Mouse (Mus musculus) embryonic facial prominence, embryonic 11.5 days (tissue): ENCODE data around the gene Gm4353. TPM values are rescaled to one million over a fixed set of nuclear protein-coding genes. Genes with fewer than 3 reads are reported as not detected.

Experiments used
- ATAC-seq: fragments of 200-750 bp; cut with Nextera tagmentation; replicated peaks from 2 replicates; pipeline ENCODE4 v1.8.0; 2017; ENCODE audit warnings: low read depth; ENCODE audit not compliant: insufficient number of reproducible peaks, low FRiP score, low TSS enrichment
- DNase-seq: peaks from one replicate; pipeline ENCODE4 v3.0.0-alpha.2; 2015; ENCODE audit warnings: low spot score
- H3K27ac ChIP-seq: fragments of 300-500 bp; sonication (generic); replicated peaks from 2 replicates; pipeline ENCODE4 v1.5.1; 2014; ENCODE audit warnings: mild to moderate bottlenecking, low read depth, low read length, control low read depth
- H3K27me3 ChIP-seq: fragments of 300-500 bp; sonication (generic); 2 replicates; pipeline ENCODE4 v1.6.1; 2014; ENCODE audit warnings: mild to moderate bottlenecking, low read length, moderate library complexity, mixed read lengths; ENCODE audit not compliant: control insufficient read depth, insufficient read depth
- H3K36me3 ChIP-seq: fragments of 300-500 bp; sonication (generic); replicated peaks from 2 replicates; pipeline ENCODE4 v1.6.1; 2014; ENCODE audit warnings: low read depth, mild to moderate bottlenecking, low read length, moderate library complexity, mixed read lengths; ENCODE audit not compliant: control insufficient read depth, insufficient read depth
- H3K4me1 ChIP-seq: fragments of 300-500 bp; sonication (generic); 2 replicates; pipeline ENCODE4 v1.6.1; 2014; ENCODE audit warnings: low read length, mixed read lengths; ENCODE audit not compliant: control insufficient read depth, insufficient read depth
- H3K4me2 ChIP-seq: fragments of 300-500 bp; sonication (generic); 2 replicates; pipeline ENCODE4 v1.6.1; 2014; ENCODE audit warnings: low read depth, mild to moderate bottlenecking, control low read depth, low read length, moderate library complexity
- H3K4me3 ChIP-seq: fragments of 300-500 bp; sonication (generic); 2 replicates; pipeline ENCODE4 v1.5.1; 2014; ENCODE audit warnings: low read depth, low read length, control low read depth
- H3K9ac ChIP-seq: fragments of 300-500 bp; sonication (generic); replicated peaks from 2 replicates; pipeline ENCODE4 v1.6.1; 2014; ENCODE audit warnings: mild to moderate bottlenecking, control low read depth, low read length
- H3K9me3 ChIP-seq: fragments of 300-500 bp; sonication (generic); replicated peaks from 2 replicates; pipeline ENCODE4 v1.6.1; 2016; ENCODE audit warnings: mild to moderate bottlenecking, low read length, inconsistent platforms, mixed read lengths; ENCODE audit not compliant: control insufficient read depth
- WGBS: fragments of 180-500 bp; shearing (Covaris S2); extraction: QIAGEN DNeasy Blood & Tissue Kit; methylation state at CpG from one replicate; pipeline ENCODE4 v1.1.7; 2014; 5-methylcytosine and 5-hydroxymethylcytosine counted together
- polyA plus RNA-seq: library from polyadenylated mRNA; unstranded; fragments of >200 nt; fragmentation: Nextera tagmentation; extraction: Ambion mirVana; gene quantifications from 2 replicates; pipeline ENCODE4 v1.2.1, GENCODE M21; 2014

Gm4353 gene
- polyA plus RNA-seq, 1 experiment from 2014 or later = 1.0 TPM

GRCm38 (mm10) chr7:116039538-116040466, 44.6 kb downstream of the Gm4353 start:
- H3K4me2 ChIP-seq = peak overlapping the region; percentile 97
- no peaks in the 10 kb centered on the region for H3K36me3 ChIP-seq
- peak overlapping the region; percentile 39 for H3K4me3 ChIP-seq
- no peak overlapping the region for H3K27ac ChIP-seq
- H3K9ac ChIP-seq = peak overlapping the region; percentile 56
- DNase-seq = peak; percentile 85
- H3K27me3 ChIP-seq = peaks cover 31% of the 10 kb centered on the region
- WGBS = under 1% methylated on average over 48 of the region's 48 CpGs
- peaks cover 2% of the 10 kb centered on the region for H3K4me1 ChIP-seq
- peak; percentile 75; the same call in 1 of the 2 replicates for ATAC-seq
- H3K9me3 ChIP-seq = no peaks in the 10 kb centered on the region

- DNase-seq = peak; percentile 20
- WGBS = under 1% methylated on average over 11 of the region's 11 CpGs
Observed at GRCm38 (mm10) chr7:116039196-116039537, 45.3 kb downstream of the Gm4353 start, which contains the start of gene 1110004F10Rik. TSS of gene 1110004F10Rik (plus strand) at chr7:116039397.

GRCm38 (mm10) chr7:116038511-116038910, 45.9 kb downstream of the Gm4353 start, which contains the start of gene Sox6:
TSS of gene Sox6 (minus strand) at chr7:116038796.
- peaks cover 2% of the 10 kb centered on the region for H3K4me1 ChIP-seq
- H3K27ac ChIP-seq = no peak within 1 kb of the TSS
- ATAC-seq (no peak), DNase-seq (peak; percentile 44)
- H3K9ac ChIP-seq = peak within 1 kb of the TSS; percentile 56
- H3K9me3 ChIP-seq = no peaks in the 10 kb centered on the region
- H3K4me3 ChIP-seq = peak within 1 kb of the TSS; percentile 39
- no peaks in the 10 kb centered on the region for H3K36me3 ChIP-seq
- peak within 1 kb of the TSS; percentile 97 for H3K4me2 ChIP-seq
- WGBS = under 1% methylated on average over 11 of the region's 11 CpGs
- peaks cover 31% of the 10 kb centered on the region for H3K27me3 ChIP-seq

More at GRCm38 (mm10) chr7:116039196-116039537, 45.3 kb downstream of the Gm4353 start, which contains the start of gene 1110004F10Rik:
- H3K9me3 ChIP-seq = no peaks in the 10 kb centered on the region
- no peak within 1 kb of the TSS for H3K27ac ChIP-seq
- peak within 1 kb of the TSS; percentile 97 for H3K4me2 ChIP-seq
- ATAC-seq = 0 out of 2 replicates have a peak, but pooled peaks have one; percentile 27
- peaks cover 31% of the 10 kb centered on the region for H3K27me3 ChIP-seq
- peak within 1 kb of the TSS; percentile 39 for H3K4me3 ChIP-seq
- peaks cover 2% of the 10 kb centered on the region for H3K4me1 ChIP-seq
- no peaks in the 10 kb centered on the region for H3K36me3 ChIP-seq
- peak within 1 kb of the TSS; percentile 56 for H3K9ac ChIP-seq

GRCm38 (mm10) chr7:116038024-116038423, 46.4 kb downstream of the Gm4353 start:
- peaks cover 31% of the 10 kb centered on the region for H3K27me3 ChIP-seq
- ATAC-seq (no peak), DNase-seq (peak; percentile 40)
- no peaks in the 10 kb centered on the region for H3K36me3 ChIP-seq
- H3K27ac ChIP-seq = no peak overlapping the region
- WGBS = 1% methylated on average over 13 of the region's 13 CpGs
- H3K4me2 ChIP-seq = peak overlapping the region; percentile 30
- peak overlapping the region; percentile 1 for H3K4me3 ChIP-seq
- H3K9me3 ChIP-seq = no peaks in the 10 kb centered on the region
- H3K9ac ChIP-seq = 0 out of 2 replicates have a peak overlapping the region, but pooled peaks have one; percentile 3
- peaks cover 2% of the 10 kb centered on the region for H3K4me1 ChIP-seq

- Histone ChIP-seq H3K27ac (no peak overlapping the region), H3K4me2 (peak overlapping the region; percentile 21; the same call in 1 of the 2 replicates), H3K36me3 (no peaks in the 10 kb centered on the region), H3K4me1 (peaks cover 2% of the 10 kb centered on the region), H3K27me3 (peaks cover 31% of the 10 kb centered on the region), H3K9ac (no peak overlapping the region), H3K4me3 (0 out of 2 replicates have a peak overlapping the region, but pooled peaks have one; percentile 8), H3K9me3 (no peaks in the 10 kb centered on the region)
- ATAC-seq (no peak), DNase-seq (peak; percentile 22)
- 17% methylated on average over 18 of the region's 18 CpGs for WGBS
Observed at GRCm38 (mm10) chr7:116036591-116037555, 47.6 kb downstream of the Gm4353 start.

GRCm38 (mm10) chr7:116035504-116035903, 48.9 kb downstream of the Gm4353 start:
- H3K9me3 ChIP-seq = no peaks in the 10 kb centered on the region
- no peak overlapping the region for H3K4me3 ChIP-seq
- peaks cover 8% of the 10 kb centered on the region for H3K4me1 ChIP-seq
- no peak overlapping the region for H3K27ac ChIP-seq
- no peak for ATAC-seq
- DNase-seq = no peak
- no peak overlapping the region for H3K4me2 ChIP-seq
- 30% methylated on average over 4 of the region's 4 CpGs for WGBS
- H3K36me3 ChIP-seq = no peaks in the 10 kb centered on the region
- H3K27me3 ChIP-seq = peaks cover 31% of the 10 kb centered on the region
- H3K9ac ChIP-seq = no peak overlapping the region

- Histone ChIP-seq H3K4me3 (peak overlapping the region; percentile 51), H3K27ac (peak overlapping the region; percentile 63), H3K4me1 (peaks cover 8% of the 10 kb centered on the region), H3K9ac (peak overlapping the region; percentile 66), H3K9me3 (no peaks in the 10 kb centered on the region), H3K27me3 (peaks cover 29% of the 10 kb centered on the region), H3K4me2 (peak overlapping the region; percentile 94), H3K36me3 (no peaks in the 10 kb centered on the region)
- DNase-seq = peak; percentile 81
- WGBS = under 1% methylated on average over 25 of the region's 25 CpGs
- ATAC-seq = peak; percentile 63; the same call in 1 of the 2 replicates
Observed at GRCm38 (mm10) chr7:116034282-116034758, 50.1 kb downstream of the Gm4353 start.
